Mouse (Mus musculus) stomach, embryonic 16.5 days (tissue): Measurements from ENCODE around the gene Ninj1. TPM values are rescaled to one million over a fixed set of nuclear protein-coding genes. Genes with fewer than 3 reads are reported as not detected.

Experiments
- ATAC-seq: fragments of 200-750 bp; cut with Nextera tagmentation; 2 replicates; pipeline ENCODE4 v1.8.0; 2017; ENCODE audit warnings: moderate number of reproducible peaks, moderate TSS enrichment; ENCODE audit not compliant: insufficient read depth, low FRiP score
- H3K27ac ChIP-seq: fragments of 300-500 bp; sonication (generic); 2 replicates; pipeline ENCODE4 v1.5.1; 2014; ENCODE audit warnings: low read length
- H3K27me3 ChIP-seq: fragments of 300-500 bp; sonication (generic); 2 replicates; pipeline ENCODE4 v1.6.1; 2014; ENCODE audit warnings: low read length, control low read depth, mixed read lengths; ENCODE audit not compliant: control insufficient read depth, insufficient read depth
- H3K36me3 ChIP-seq: fragments of 300-500 bp; sonication (generic); 2 replicates; pipeline ENCODE4 v1.6.1; 2014; ENCODE audit warnings: low read length; ENCODE audit not compliant: control insufficient read depth, insufficient read depth
- H3K4me1 ChIP-seq: fragments of 300-500 bp; sonication (generic); 2 replicates; pipeline ENCODE4 v1.6.1; 2014; ENCODE audit warnings: low read length, control low read depth, mixed read lengths; ENCODE audit not compliant: control insufficient read depth, insufficient read depth
- H3K4me2 ChIP-seq: fragments of 300-500 bp; sonication (generic); 2 replicates; pipeline ENCODE4 v1.6.1; 2014; ENCODE audit warnings: low read depth, low read length, mixed read lengths
- H3K4me3 ChIP-seq: fragments of 300-500 bp; sonication (generic); replicated peaks from 2 replicates; pipeline ENCODE4 v1.5.1; 2014; ENCODE audit warnings: mild to moderate bottlenecking, low read length
- H3K9ac ChIP-seq: fragments of 300-500 bp; sonication (generic); 2 replicates; pipeline ENCODE4 v1.6.1; 2014; ENCODE audit warnings: low read length
- H3K9me3 ChIP-seq: fragments of 300-500 bp; sonication (generic); replicated peaks from 2 replicates; pipeline ENCODE4 v1.6.1; 2016; ENCODE audit warnings: low read length, control low read depth; ENCODE audit not compliant: control insufficient read depth
- WGBS: fragments of 180-500 bp; shearing (Covaris S2); extraction: QIAGEN DNeasy Blood & Tissue Kit; methylation state at CpG from one replicate; pipeline ENCODE4 v1.1.7; 2014; 5-methylcytosine and 5-hydroxymethylcytosine counted together
- polyA plus RNA-seq: library from polyadenylated mRNA; unstranded; fragments of >200 nt; fragmentation: Nextera tagmentation; extraction: Ambion mirVana; gene quantifications from 2 replicates; pipeline ENCODE4 v1.2.1, GENCODE M21; 2015

Ninj1 gene
- 57.8 and 61.0 TPM in 2 replicates for polyA plus RNA-seq

DNA sequence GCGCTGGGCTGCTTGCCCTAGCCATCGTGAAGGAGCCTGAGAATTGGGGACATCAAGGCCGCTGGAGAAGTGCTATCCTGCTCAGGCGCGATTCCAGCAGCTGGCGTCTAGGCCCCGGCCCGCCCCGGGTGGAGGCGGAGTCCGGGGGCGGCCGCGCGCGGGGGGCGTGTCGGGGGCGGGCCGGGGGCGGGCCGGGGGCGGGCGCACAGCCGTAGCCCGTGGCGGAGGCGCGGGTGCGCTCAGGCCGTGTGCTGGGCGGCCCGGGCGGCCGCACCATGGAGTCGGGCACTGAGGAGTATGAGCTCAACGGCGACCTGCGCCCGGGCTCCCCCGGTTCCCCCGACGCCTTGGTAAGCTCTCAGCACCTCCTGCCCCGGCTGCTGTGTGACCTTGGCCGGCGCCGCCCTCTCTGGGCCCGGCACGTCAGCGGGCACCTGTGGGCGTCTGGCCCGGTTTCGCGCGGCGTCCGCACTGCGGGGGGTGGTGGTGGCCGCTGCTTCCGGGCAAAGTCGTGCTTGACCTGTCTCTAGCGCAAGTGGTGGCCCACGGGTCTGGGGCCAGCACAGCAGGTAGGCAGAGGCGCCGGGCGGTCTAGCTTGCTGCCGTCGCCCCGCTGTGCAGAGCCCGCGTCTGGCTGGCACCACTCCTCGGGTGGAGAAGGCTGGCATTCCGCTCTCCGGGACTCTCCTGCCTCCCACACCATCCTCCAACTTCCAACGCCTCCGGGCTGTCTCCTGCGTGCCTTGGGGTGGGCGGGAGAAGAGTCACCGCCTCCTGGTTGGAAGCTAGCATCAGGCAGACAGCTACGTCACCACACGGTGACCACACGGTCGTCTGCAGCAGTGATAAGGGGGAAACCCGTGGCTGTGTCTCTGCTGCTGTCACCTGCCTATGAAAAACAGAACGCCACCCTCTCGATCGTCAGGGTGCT is at the start of gene Ninj1:
Gene Ninj1 (plus strand): TSS at position 198 of the 931 bp plus-strand sequence.
- peak; percentile 95 for ATAC-seq
- Histone ChIP-seq H3K4me3 (peak within 1 kb of the TSS; percentile 91), H3K36me3 (no peaks in the 10 kb centered on the region), H3K4me2 (peak within 1 kb of the TSS; percentile 99), H3K4me1 (peaks cover 48% of the 10 kb centered on the region), H3K9ac (peak within 1 kb of the TSS; percentile 85), H3K27ac (peak within 1 kb of the TSS; percentile 83), H3K9me3 (no peaks in the 10 kb centered on the region), H3K27me3 (no peaks in the 10 kb centered on the region)
- WGBS, result under 1% methylated on average over 82 of the region's 87 CpGs

DNA sequence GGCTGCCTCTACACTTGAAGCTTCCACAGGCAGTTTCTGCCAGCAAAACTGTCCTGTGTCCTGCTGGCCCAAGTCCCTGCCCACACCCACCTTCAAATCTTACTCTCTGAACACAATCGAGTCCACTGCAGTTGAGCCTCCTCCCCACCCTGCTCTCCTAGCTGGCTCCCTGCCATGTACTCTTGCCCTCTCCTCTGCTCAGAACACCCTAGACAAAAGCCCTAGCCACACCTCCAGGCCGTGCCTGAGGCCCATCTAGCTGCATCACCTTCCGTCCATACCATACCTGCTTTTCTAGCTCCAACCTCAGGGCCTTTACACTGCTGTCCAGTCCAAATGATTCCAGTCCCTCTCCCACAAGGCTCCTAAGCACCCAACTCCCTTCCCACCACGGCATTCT is 46.7 kb upstream of the Ninj1 start:
- Histone ChIP-seq H3K36me3 (no peaks in the 10 kb centered on the region), H3K4me2 (0 out of 2 replicates have a peak overlapping the region, but pooled peaks have one; percentile 15), H3K27ac (peak overlapping the region; percentile 81), H3K9ac (peak overlapping the region; percentile 31; the same call in 1 of the 2 replicates), H3K27me3 (peaks cover 5% of the 10 kb centered on the region; the same call in 1 of the 2 replicates), H3K4me3 (no peak overlapping the region), H3K9me3 (no peaks in the 10 kb centered on the region), H3K4me1 (peaks cover 35% of the 10 kb centered on the region)
- ATAC-seq, result peak; percentile 92
- 49% methylated on average over 4 of the region's 4 CpGs for WGBS

- H3K4me3 ChIP-seq, result no peak overlapping the region
- WGBS, result 81% methylated on average over 5 of the region's 5 CpGs
- H3K4me1 ChIP-seq, result peaks cover 41% of the 10 kb centered on the region
- no peak overlapping the region for H3K27ac ChIP-seq
- H3K4me2 ChIP-seq, result no peak overlapping the region
- H3K36me3 ChIP-seq, result no peaks in the 10 kb centered on the region
- no peaks in the 10 kb centered on the region for H3K9me3 ChIP-seq
- peaks cover 12% of the 10 kb centered on the region; the same call in 1 of the 2 replicates for H3K27me3 ChIP-seq
- H3K9ac ChIP-seq, result no peak overlapping the region
- no peak for ATAC-seq
These were observed 44.9 kb upstream of the Ninj1 start for GRCm38 (mm10) chr13:49142396-49142795.

GRCm38 (mm10) chr13:49143323-49143722 is 44.0 kb upstream of the Ninj1 start:
- no peak overlapping the region for H3K4me2 ChIP-seq
- 79% methylated on average over 7 of the region's 7 CpGs for WGBS
- no peak overlapping the region; the same call in 1 of the 2 replicates for H3K27ac ChIP-seq
- no peak overlapping the region for H3K9ac ChIP-seq
- H3K27me3 ChIP-seq, result peaks cover 18% of the 10 kb centered on the region; the same call in 1 of the 2 replicates
- no peaks in the 10 kb centered on the region for H3K36me3 ChIP-seq
- peaks cover 41% of the 10 kb centered on the region for H3K4me1 ChIP-seq
- H3K4me3 ChIP-seq, result no peak overlapping the region
- ATAC-seq, result no peak
- H3K9me3 ChIP-seq, result no peaks in the 10 kb centered on the region

GRCm38 (mm10) chr13:49144451-49144850 is 42.8 kb upstream of the Ninj1 start:
- H3K27ac ChIP-seq, result no peak overlapping the region
- no peak for ATAC-seq
- H3K4me2 ChIP-seq, result no peak overlapping the region
- no peak overlapping the region for H3K9ac ChIP-seq
- peaks cover 18% of the 10 kb centered on the region; the same call in 1 of the 2 replicates for H3K27me3 ChIP-seq
- H3K36me3 ChIP-seq, result no peaks in the 10 kb centered on the region
- H3K4me3 ChIP-seq, result no peak overlapping the region
- no peaks in the 10 kb centered on the region for H3K9me3 ChIP-seq
- H3K4me1 ChIP-seq, result peaks cover 36% of the 10 kb centered on the region
- WGBS, result 55% methylated on average over 6 of the region's 6 CpGs

- 49% methylated on average over 7 of the region's 7 CpGs for WGBS
- ATAC-seq, result no peak
- H3K27ac ChIP-seq, result no peak overlapping the region
- peaks cover 31% of the 10 kb centered on the region for H3K4me1 ChIP-seq
- H3K36me3 ChIP-seq, result no peaks in the 10 kb centered on the region
- H3K4me2 ChIP-seq, result peak overlapping the region; percentile 95; the same call in 1 of the 2 replicates
- H3K4me3 ChIP-seq, result 0 out of 2 replicates have a peak overlapping the region, but pooled peaks have one; percentile 6
- no peaks in the 10 kb centered on the region for H3K9me3 ChIP-seq
- H3K27me3 ChIP-seq, result peaks cover 18% of the 10 kb centered on the region; the same call in 1 of the 2 replicates
- peak overlapping the region; percentile 40 for H3K9ac ChIP-seq
These were observed 41.9 kb upstream of the Ninj1 start for GRCm38 (mm10) chr13:49145396-49145795.

GRCm38 (mm10) chr13:49146040-49146697 is 41.1 kb upstream of the Ninj1 start:
- WGBS, result 25% methylated on average over 17 of the region's 17 CpGs
- no peak for ATAC-seq
- H3K27me3 ChIP-seq, result peaks cover 18% of the 10 kb centered on the region; the same call in 1 of the 2 replicates

DNA sequence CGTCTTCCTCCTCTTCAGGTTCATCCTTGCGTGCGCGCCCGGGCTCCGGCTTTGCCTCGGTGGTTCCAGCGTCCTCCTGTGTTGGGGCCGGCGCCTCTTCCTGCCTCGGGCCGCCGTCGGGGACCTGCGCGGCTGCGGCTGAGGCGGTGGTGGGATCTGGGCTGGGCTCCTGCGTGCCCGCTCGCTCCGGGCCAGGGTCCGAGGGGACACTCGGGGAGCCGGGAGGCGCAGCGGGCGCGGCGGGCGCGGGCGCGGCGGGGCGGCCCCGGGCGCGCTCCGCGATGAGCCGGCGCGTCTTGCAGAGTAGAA is 40.6 kb upstream of the Ninj1 start:
- H3K4me3 ChIP-seq, result peak overlapping the region; percentile 74
- H3K4me1 ChIP-seq, result peaks cover 24% of the 10 kb centered on the region
- H3K27me3 ChIP-seq, result peaks cover 18% of the 10 kb centered on the region; the same call in 1 of the 2 replicates
- H3K36me3 ChIP-seq, result no peaks in the 10 kb centered on the region
- H3K9ac ChIP-seq, result peak overlapping the region; percentile 81
- WGBS, result under 1% methylated on average over 25 of the region's 44 CpGs
- H3K9me3 ChIP-seq, result no peaks in the 10 kb centered on the region
- no peak overlapping the region for H3K27ac ChIP-seq
- no peak; the same call in 1 of the 2 replicates for ATAC-seq
- peak overlapping the region; percentile 95 for H3K4me2 ChIP-seq

More at GRCm38 (mm10) chr13:49146040-49146697, 41.1 kb upstream of the Ninj1 start:
- H3K9ac ChIP-seq, result peak overlapping the region; percentile 81
- no peaks in the 10 kb centered on the region for H3K36me3 ChIP-seq
- H3K9me3 ChIP-seq, result no peaks in the 10 kb centered on the region
- H3K4me2 ChIP-seq, result peak overlapping the region; percentile 95
- no peak overlapping the region for H3K27ac ChIP-seq
- peak overlapping the region; percentile 74 for H3K4me3 ChIP-seq
- peaks cover 26% of the 10 kb centered on the region for H3K4me1 ChIP-seq
